Mouse (Mus musculus) midbrain, postnatal 0 days (tissue): ENCODE results near the gene Rnf2. TPM values are rescaled to one million over a fixed set of nuclear protein-coding genes. Genes with fewer than 3 reads are reported as not detected.

Experiments used
- ATAC-seq: fragments of 200-750 bp; cut with Nextera tagmentation; 2 replicates; pipeline ENCODE4 v1.8.0; 2017; ENCODE audit warnings: moderate number of reproducible peaks, mild to moderate bottlenecking, moderate TSS enrichment, moderate library complexity; ENCODE audit not compliant: low FRiP score
- DNase-seq: peaks from one replicate; pipeline ENCODE4 v3.0.0-alpha.2; 2015; ENCODE audit warnings: low spot score
- H3K27ac ChIP-seq: fragments of 300-500 bp; sonication (generic); 2 replicates; pipeline ENCODE4 v1.5.1; 2014; ENCODE audit warnings: low read depth, mild to moderate bottlenecking, low read length, mixed read lengths
- H3K27me3 ChIP-seq: fragments of 300-500 bp; sonication (generic); 2 replicates; pipeline ENCODE4 v1.6.1; 2014; ENCODE audit warnings: low read length, control low read depth, mixed read lengths; ENCODE audit not compliant: insufficient read depth
- H3K36me3 ChIP-seq: fragments of 300-500 bp; sonication (generic); 2 replicates; pipeline ENCODE4 v1.6.1; 2014; ENCODE audit warnings: low read length, control low read depth, mixed read lengths; ENCODE audit not compliant: insufficient read depth
- H3K4me1 ChIP-seq: fragments of 300-500 bp; sonication (generic); 2 replicates; pipeline ENCODE4 v1.6.1; 2014; ENCODE audit warnings: mild to moderate bottlenecking, control low read depth, antibody characterized with exemption, low read length, mixed read lengths; ENCODE audit not compliant: insufficient read depth
- H3K4me2 ChIP-seq: fragments of 300-500 bp; sonication (generic); 2 replicates; pipeline ENCODE4 v1.6.1; 2014; ENCODE audit warnings: low read depth, mild to moderate bottlenecking, low read length, mixed read lengths; ENCODE audit not compliant: poor library complexity, severe bottlenecking
- H3K4me3 ChIP-seq: fragments of 300-500 bp; sonication (generic); 2 replicates; pipeline ENCODE4 v1.5.1; 2014; ENCODE audit warnings: low read depth, mild to moderate bottlenecking, low read length, moderate library complexity
- H3K9ac ChIP-seq: fragments of 300-500 bp; sonication (generic); replicated peaks from 2 replicates; pipeline ENCODE4 v1.6.1; 2014; ENCODE audit warnings: mild to moderate bottlenecking, low read length, moderate library complexity, mixed read lengths; ENCODE audit not compliant: poor library complexity, severe bottlenecking
- H3K9me3 ChIP-seq: fragments of 300-500 bp; sonication (generic); 2 replicates; pipeline ENCODE4 v1.6.1; 2016; ENCODE audit warnings: low read length, control low read depth
- CTCF ChIP-seq: IDR thresholded peaks from 2 replicates; pipeline ENCODE4 v1.5.1; 2016; ENCODE audit warnings: antibody characterized with exemption, mild to moderate bottlenecking
- WGBS: fragments of 180-500 bp; shearing (Covaris S2); extraction: QIAGEN DNeasy Blood & Tissue Kit; methylation state at CpG from one replicate; pipeline ENCODE4 v1.1.7; 2014; 5-methylcytosine and 5-hydroxymethylcytosine counted together
- polyA plus RNA-seq: library from polyadenylated mRNA; unstranded; fragments of >200 nt; fragmentation: Nextera tagmentation; extraction: Ambion mirVana; gene quantifications from 2 replicates; pipeline ENCODE4 v1.2.1, GENCODE M21; 2015
- total RNA-seq: library from RNA; depleted of rRNA; stranded (reverse); fragments of >200 nt; gene quantifications from 2 replicates; pipeline ENCODE4 v1.2.3, GENCODE M21; 2014

The Rnf2 gene
- total and polyA plus RNA-seq, 2 experiments from 2014 or later, result 68.1 to 77.8 TPM

DNA sequence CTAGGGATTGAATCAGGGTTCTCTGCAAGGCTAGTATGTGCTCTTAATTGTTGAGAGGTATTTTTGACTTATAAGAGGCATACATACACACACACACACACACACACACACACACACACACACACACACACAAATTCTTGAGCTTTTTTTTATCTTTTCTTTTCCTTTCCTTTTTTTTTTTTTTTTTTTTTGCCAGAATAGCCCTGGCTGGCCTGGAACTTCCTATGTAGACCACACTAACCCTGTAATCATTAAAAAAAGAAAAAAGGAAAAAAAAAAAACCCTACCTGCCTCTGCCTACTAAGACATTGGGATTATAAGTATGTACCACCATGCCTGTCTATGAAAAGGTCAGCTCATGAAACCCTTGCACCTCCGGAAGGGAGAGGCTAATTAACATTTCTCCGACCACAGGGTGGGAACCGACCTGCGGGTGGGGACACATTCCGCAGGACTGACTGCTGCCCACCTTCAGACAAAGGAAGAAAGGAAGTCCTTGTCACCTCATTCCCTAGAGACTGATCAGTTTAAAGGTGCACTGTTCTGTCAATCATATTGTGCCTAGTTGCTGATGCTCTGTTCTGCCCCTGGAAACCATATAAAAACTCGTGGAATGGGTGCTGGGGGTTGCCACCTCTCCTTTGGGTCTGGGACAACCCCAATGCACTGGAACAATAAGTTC lies 43.2 kb upstream of the Rnf2 start:
- Histone ChIP-seq H3K4me3 (no peak overlapping the region), H3K9me3 (no peaks in the 10 kb centered on the region), H3K27me3 (no peaks in the 10 kb centered on the region), H3K4me1 (no peaks in the 10 kb centered on the region), H3K27ac (no peak overlapping the region), H3K4me2 (no peak overlapping the region), H3K9ac (no peak overlapping the region), H3K36me3 (no peaks in the 10 kb centered on the region)
- TF ChIP-seq CTCF, result no peak
- ATAC-seq (no peak), DNase-seq (no peak)
- 85% methylated on average over 6 of the region's 6 CpGs for WGBS

DNA sequence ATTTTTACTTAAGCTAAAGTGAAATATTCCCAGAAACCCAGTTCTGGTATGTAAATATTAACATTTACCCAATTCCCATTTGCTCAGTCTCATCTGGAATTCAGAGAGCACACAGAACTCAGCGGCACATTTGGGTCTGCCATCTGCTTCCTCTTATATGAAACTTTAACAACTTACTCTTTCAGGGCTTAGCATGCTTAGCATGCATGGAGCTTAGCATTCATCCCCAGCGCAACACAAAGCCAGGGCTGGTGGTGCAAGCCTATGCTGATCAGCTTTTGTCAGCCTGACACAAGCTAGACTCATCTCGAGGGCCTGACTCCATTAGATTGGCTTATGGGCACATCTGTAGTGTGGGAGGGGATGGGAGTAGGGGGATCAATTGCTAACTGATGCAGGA lies 25.9 kb upstream of the Rnf2 start:
- no peaks in the 10 kb centered on the region for H3K4me1 ChIP-seq
- H3K4me3 ChIP-seq, result no peak overlapping the region
- H3K27ac ChIP-seq, result no peak overlapping the region
- H3K9me3 ChIP-seq, result no peaks in the 10 kb centered on the region
- ATAC-seq (no peak), DNase-seq (no peak)
- H3K4me2 ChIP-seq, result no peak overlapping the region
- 30% methylated on average over 3 of the region's 3 CpGs for WGBS
- no peak overlapping the region for H3K9ac ChIP-seq
- H3K27me3 ChIP-seq, result no peaks in the 10 kb centered on the region
- no peak for TF ChIP-seq CTCF
- H3K36me3 ChIP-seq, result no peaks in the 10 kb centered on the region

DNA sequence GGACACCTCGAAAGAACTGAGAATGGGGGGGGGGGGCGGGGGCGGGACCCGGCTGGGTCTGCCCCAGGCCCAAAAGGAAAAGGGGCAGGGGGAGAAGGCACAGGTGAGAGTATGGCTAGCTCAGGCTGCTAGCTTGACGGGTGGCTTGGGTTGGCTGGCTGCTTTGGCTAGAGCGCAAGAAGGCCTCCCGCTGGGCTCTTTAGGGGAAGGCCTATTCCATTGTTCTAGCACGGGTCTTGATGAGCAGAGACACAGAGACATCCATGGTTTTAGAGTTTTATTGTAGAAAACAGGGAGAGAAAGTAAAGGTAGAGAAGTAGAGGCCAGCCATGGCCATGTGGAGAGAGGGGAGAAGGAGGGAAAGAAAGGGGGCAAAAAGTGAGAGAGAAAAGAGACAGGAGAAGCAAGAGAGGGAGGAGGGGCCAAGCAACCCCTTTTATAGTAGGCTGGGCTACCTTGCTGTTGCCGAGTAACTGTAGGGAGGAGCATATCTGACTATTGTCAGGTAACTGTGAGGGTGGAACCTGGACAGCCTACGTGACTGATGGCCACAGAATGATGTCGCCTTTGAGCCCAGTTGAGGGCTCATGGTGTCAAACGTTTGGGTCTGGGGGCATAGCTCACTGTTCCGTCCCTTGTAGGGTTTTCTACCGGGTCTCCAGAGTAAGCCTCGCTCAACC lies 17.0 kb upstream of the Rnf2 start:
- H3K9me3 ChIP-seq, result no peaks in the 10 kb centered on the region
- no peaks in the 10 kb centered on the region for H3K36me3 ChIP-seq
- WGBS, result 79% methylated on average over 12 of the region's 15 CpGs
- ATAC-seq, result no peak
- no peak for TF ChIP-seq CTCF
- no peaks in the 10 kb centered on the region for H3K27me3 ChIP-seq
- H3K27ac ChIP-seq, result no peak overlapping the region
- no peak overlapping the region for H3K9ac ChIP-seq
- no peak overlapping the region for H3K4me3 ChIP-seq
- no peak overlapping the region for H3K4me2 ChIP-seq
- no peak for DNase-seq
- H3K4me1 ChIP-seq, result no peaks in the 10 kb centered on the region

GRCm38 (mm10) chr1:151516871-151517270 lies 16.1 kb upstream of the Rnf2 start:
- no peak for TF ChIP-seq CTCF
- Histone ChIP-seq H3K4me2 (no peak overlapping the region), H3K27me3 (no peaks in the 10 kb centered on the region), H3K27ac (no peak overlapping the region), H3K36me3 (no peaks in the 10 kb centered on the region), H3K4me1 (no peaks in the 10 kb centered on the region), H3K9ac (no peak overlapping the region), H3K4me3 (no peak overlapping the region), H3K9me3 (no peaks in the 10 kb centered on the region)
- WGBS, result 96% methylated on average over 3 of the region's 3 CpGs
- ATAC-seq (no peak), DNase-seq (no peak)

DNA sequence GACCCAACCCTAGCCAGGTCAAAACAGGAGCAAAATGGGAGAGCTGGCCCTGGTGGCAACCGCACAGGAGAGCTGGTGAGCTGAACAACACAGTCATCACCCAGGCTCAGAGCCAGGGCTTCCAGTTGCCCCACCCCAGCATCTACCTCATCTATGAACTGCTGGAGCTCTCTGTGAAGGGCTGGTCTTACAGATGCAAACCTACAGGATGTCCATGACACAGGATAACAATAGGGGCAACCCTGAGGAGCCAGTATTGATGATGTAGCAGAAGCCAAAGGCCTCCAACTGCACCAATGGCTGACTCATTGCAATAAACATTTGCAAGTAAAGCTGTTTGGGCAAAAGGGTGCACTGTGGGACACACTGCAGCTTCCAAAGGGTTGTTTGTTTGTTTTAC lies 15.0 kb upstream of the Rnf2 start:
- Histone ChIP-seq H3K4me2 (no peak overlapping the region), H3K9ac (no peak overlapping the region), H3K27ac (no peak overlapping the region), H3K4me1 (no peaks in the 10 kb centered on the region), H3K4me3 (no peak overlapping the region), H3K9me3 (no peaks in the 10 kb centered on the region), H3K36me3 (no peaks in the 10 kb centered on the region), H3K27me3 (no peaks in the 10 kb centered on the region)
- ATAC-seq (no peak), DNase-seq (no peak)
- 73% methylated on average over 1 of the region's 1 CpGs for WGBS
- no peak for TF ChIP-seq CTCF

DNA sequence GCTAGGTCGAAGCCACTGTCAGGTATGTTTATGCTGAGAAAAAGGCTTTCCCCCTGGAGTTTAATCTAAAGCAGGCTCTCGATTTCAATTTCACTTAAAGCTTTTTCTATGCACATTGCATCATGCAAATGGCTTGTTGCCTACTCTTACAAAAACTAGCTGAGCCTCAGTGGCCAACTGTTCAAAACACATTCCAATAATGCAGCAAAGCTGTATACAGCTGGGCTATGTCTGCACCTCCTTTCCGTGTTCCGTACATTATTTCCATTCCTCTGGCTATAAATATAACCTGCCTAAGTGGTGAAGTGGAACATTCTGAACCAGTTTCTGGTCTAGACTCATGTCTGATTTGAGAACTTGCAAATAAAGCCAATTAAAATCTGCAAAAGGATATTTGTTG lies 13.4 kb upstream of the Rnf2 start:
- ATAC-seq (no peak), DNase-seq (no peak)
- Histone ChIP-seq H3K4me3 (no peak overlapping the region), H3K27ac (no peak overlapping the region), H3K4me1 (no peaks in the 10 kb centered on the region), H3K36me3 (no peaks in the 10 kb centered on the region), H3K9me3 (no peaks in the 10 kb centered on the region), H3K4me2 (no peak overlapping the region), H3K27me3 (no peaks in the 10 kb centered on the region), H3K9ac (no peak overlapping the region)
- 91% methylated on average over 4 of the region's 4 CpGs for WGBS
- TF ChIP-seq CTCF, result no peak
